Mouse (Mus musculus): ENCODE measurements around the gene Adk.

- TF ChIP-seq CTCF (IDR thresholded peaks at IDR 0.05), result no peak
- TF ChIP-seq EP300 (IDR thresholded peaks at IDR 0.05; ENCODE audit: insufficient read depth, low read depth, low read length), result no peak
Measured at GRCm38 (mm10) chr14:21402621-21403405, 350.4 kb downstream of the Adk start.

All from heart, adult 2 months (tissue).